Mouse (Mus musculus): Measurements from ENCODE around the gene Lrp4. TPM values are rescaled to one million over a fixed set of nuclear protein-coding genes. Genes with fewer than 3 reads are reported as not detected.
"Not testable (repeated sequence)": the region's sequence is repeated elsewhere in the genome, so short reads cannot be mapped to it uniquely, and the experiment has no call there.

The Lrp4 gene
- polyA plus RNA-seq, 2 experiments = 0.58 to 0.70 TPM

DNA sequence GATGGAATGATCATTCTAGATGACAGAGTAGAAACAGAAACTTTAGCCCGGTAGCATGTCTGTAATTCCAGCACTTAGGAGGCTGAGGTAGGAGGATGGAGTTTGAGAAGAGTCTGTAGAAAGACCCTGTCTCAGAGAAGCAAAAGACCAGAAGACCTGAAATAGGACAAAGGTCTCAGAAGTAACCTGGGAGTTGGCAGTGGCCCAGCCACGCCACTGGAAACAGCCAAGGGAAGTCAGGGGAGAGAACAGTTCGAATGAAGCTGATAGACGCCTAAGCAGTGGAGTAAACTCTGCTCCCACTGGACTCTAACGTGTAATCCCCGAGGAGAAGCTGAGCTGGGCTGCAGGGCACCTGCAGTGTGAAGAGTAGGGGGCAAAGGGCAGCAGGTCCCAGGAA is 27.9 kb downstream of the Lrp4 start:
- Histone ChIP-seq H3K9me3 (ENCODE audit: control insufficient read depth, low read length) (no peaks in the 10 kb centered on the region), H3K27me3 (ENCODE audit: control insufficient read depth, insufficient read depth, low read length) (no peaks in the 10 kb centered on the region), H3K9ac (replicated peaks) (no peak overlapping the region), H3K4me3 (ENCODE audit: insufficient read depth in 1 of 2, low read depth in 2 of 2, low read length in 2 of 2) (no peak overlapping the region), H3K4me2 (ENCODE audit: low read depth) (no peak overlapping the region), H3K36me3 (replicated peaks; ENCODE audit: control insufficient read depth, insufficient read depth, low read depth) (no peaks in the 10 kb centered on the region), H3K4me1 (replicated peaks; ENCODE audit: control insufficient read depth in 2 of 2, insufficient read depth in 2 of 2, low read length in 1 of 2) (no peaks in the 10 kb centered on the region), H3K27ac (no peak overlapping the region)
- TF ChIP-seq CTCF (IDR thresholded peaks at IDR 0.05; ENCODE audit: low read depth) = no peak
- no peak for TF ChIP-seq EP300 (IDR thresholded peaks at IDR 0.05; ENCODE audit: low read depth)
- no peak for ATAC-seq (ENCODE audit: insufficient read depth)
- WGBS (ENCODE audit: insufficient replicate concordance) = 51% methylated on average over 6 of the region's 6 CpGs
- DNase-seq (ENCODE audit: low read depth in 3 of 3, low spot score in 3 of 3) = no peak

DNA sequence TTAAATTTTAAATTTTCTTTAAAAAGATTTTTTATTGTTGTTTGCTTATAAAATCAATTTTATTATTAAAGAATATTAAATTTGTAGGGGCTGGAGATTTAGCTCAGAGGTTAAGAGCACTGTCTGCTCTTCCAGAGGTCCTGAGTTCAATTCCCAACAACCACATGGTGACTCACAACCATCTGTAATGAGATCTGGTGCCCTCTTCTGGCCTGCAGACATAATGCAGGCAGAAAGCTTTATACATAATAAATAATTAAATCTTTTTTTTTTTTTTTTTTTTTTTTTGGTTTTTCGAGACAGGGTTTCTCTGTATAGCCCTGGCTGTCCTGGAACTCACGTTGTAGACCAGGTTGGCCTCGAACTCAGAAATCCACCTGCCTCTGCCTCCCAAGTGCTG is 30.0 kb downstream of the Lrp4 start:
- ATAC-seq (ENCODE audit: insufficient read depth); H3K9me3 ChIP-seq (ENCODE audit: control insufficient read depth, low read length); H3K4me2 ChIP-seq (ENCODE audit: low read depth); H3K4me3 ChIP-seq (ENCODE audit: insufficient read depth in 1 of 2, low read depth in 2 of 2, low read length in 2 of 2); H3K36me3 ChIP-seq (replicated peaks; ENCODE audit: control insufficient read depth, insufficient read depth, low read depth); H3K27me3 ChIP-seq (ENCODE audit: control insufficient read depth, insufficient read depth, low read length); DNase-seq (ENCODE audit: low read depth in 3 of 3, low spot score in 3 of 3); H3K27ac ChIP-seq; H3K4me1 ChIP-seq (replicated peaks; ENCODE audit: control insufficient read depth in 2 of 2, insufficient read depth in 2 of 2, low read length in 1 of 2); H3K9ac ChIP-seq (replicated peaks): not testable (repeated sequence)
- WGBS (ENCODE audit: insufficient replicate concordance) = 20% methylated on average over 3 of the region's 3 CpGs
- peak; percentile 39; the same call in 1 of the 2 replicates for TF ChIP-seq CTCF (IDR thresholded peaks at IDR 0.05; ENCODE audit: low read depth)

DNA sequence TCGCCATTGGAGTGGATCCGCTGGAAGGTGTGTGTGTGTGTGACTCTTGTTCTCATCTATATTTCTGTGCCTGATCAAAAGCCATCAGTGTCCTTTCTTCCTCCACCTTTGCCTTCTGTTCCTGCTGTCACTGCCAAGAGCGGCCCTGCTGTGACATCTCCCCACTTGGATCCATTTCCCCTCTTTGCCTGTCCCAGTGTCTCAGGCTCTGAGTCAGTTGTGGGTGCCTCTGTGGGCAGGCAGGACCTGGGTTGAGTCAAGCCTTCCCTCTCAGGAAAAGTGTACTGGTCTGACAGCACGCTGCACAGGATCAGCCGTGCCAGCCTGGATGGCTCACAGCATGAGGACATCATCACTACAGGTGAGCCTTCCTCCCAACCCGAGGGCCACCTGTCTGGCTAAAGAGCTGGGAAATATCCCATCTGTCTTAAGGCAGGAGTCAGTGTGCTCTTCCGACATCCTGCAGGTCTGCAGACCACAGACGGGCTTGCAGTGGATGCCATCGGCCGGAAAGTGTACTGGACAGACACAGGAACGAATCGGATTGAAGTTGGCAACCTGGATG is 34.8 kb downstream of the Lrp4 start:
- H3K27ac ChIP-seq = no peak overlapping the region
- H3K9me3 ChIP-seq (ENCODE audit: control insufficient read depth, low read length) = no peaks in the 10 kb centered on the region
- no peaks in the 10 kb centered on the region for H3K4me1 ChIP-seq (replicated peaks; ENCODE audit: control insufficient read depth in 2 of 2, insufficient read depth in 2 of 2, low read length in 1 of 2)
- TF ChIP-seq CTCF (IDR thresholded peaks at IDR 0.05; ENCODE audit: low read depth) (no peak), EP300 (IDR thresholded peaks at IDR 0.05; ENCODE audit: low read depth) (no peak)
- DNase-seq (ENCODE audit: low read depth in 3 of 3, low spot score in 3 of 3) = no peak
- H3K4me3 ChIP-seq (ENCODE audit: insufficient read depth in 1 of 2, low read depth in 2 of 2, low read length in 2 of 2) = no peak overlapping the region
- no peak for ATAC-seq (ENCODE audit: insufficient read depth)
- no peak overlapping the region for H3K4me2 ChIP-seq (ENCODE audit: low read depth)
- H3K27me3 ChIP-seq (ENCODE audit: control insufficient read depth, insufficient read depth, low read length) = no peaks in the 10 kb centered on the region
- 78% methylated on average over 12 of the region's 12 CpGs for WGBS (ENCODE audit: insufficient replicate concordance)
- H3K36me3 ChIP-seq (replicated peaks; ENCODE audit: control insufficient read depth, insufficient read depth, low read depth) = no peaks in the 10 kb centered on the region
- no peak overlapping the region for H3K9ac ChIP-seq (replicated peaks)

GRCm38 (mm10) chr2:91493981-91494380 is 36.7 kb downstream of the Lrp4 start:
- no peaks in the 10 kb centered on the region for H3K27me3 ChIP-seq (ENCODE audit: control insufficient read depth, insufficient read depth, low read length)
- H3K4me1 ChIP-seq (replicated peaks; ENCODE audit: control insufficient read depth in 2 of 2, insufficient read depth in 2 of 2, low read length in 1 of 2) = no peaks in the 10 kb centered on the region
- H3K9ac ChIP-seq (replicated peaks) = no peak overlapping the region
- no peaks in the 10 kb centered on the region for H3K36me3 ChIP-seq (replicated peaks; ENCODE audit: control insufficient read depth, insufficient read depth, low read depth)
- no peak overlapping the region for H3K4me3 ChIP-seq (ENCODE audit: insufficient read depth in 1 of 2, low read depth in 2 of 2, low read length in 2 of 2)
- no peak overlapping the region for H3K27ac ChIP-seq
- no peak for TF ChIP-seq EP300 (IDR thresholded peaks at IDR 0.05; ENCODE audit: low read depth)
- no peak for TF ChIP-seq CTCF (IDR thresholded peaks at IDR 0.05; ENCODE audit: low read depth)
- ATAC-seq (ENCODE audit: insufficient read depth) (no peak), DNase-seq (ENCODE audit: low read depth in 3 of 3, low spot score in 3 of 3) (no peak)
- 78% methylated on average over 9 of the region's 9 CpGs for WGBS (ENCODE audit: insufficient replicate concordance)
- H3K4me2 ChIP-seq (ENCODE audit: low read depth) = no peak overlapping the region
- H3K9me3 ChIP-seq (ENCODE audit: control insufficient read depth, low read length) = no peaks in the 10 kb centered on the region

- no peak overlapping the region for H3K4me2 ChIP-seq (ENCODE audit: low read depth)
- WGBS (ENCODE audit: insufficient replicate concordance) = 31% methylated on average over 8 of the region's 8 CpGs
These were observed 40.9 kb downstream of the Lrp4 start for GRCm38 (mm10) chr2:91498093-91498719.

More at GRCm38 (mm10) chr2:91498093-91498719, 40.9 kb downstream of the Lrp4 start:
- Histone ChIP-seq H3K9me3 (ENCODE audit: control insufficient read depth, low read length) (no peaks in the 10 kb centered on the region), H3K4me3 (ENCODE audit: insufficient read depth in 1 of 2, low read depth in 2 of 2, low read length in 2 of 2) (no peak overlapping the region), H3K36me3 (replicated peaks; ENCODE audit: control insufficient read depth, insufficient read depth, low read depth) (no peaks in the 10 kb centered on the region), H3K4me1 (replicated peaks; ENCODE audit: control insufficient read depth in 2 of 2, insufficient read depth in 2 of 2, low read length in 1 of 2) (no peaks in the 10 kb centered on the region), H3K9ac (replicated peaks) (no peak overlapping the region), H3K27me3 (ENCODE audit: control insufficient read depth, insufficient read depth, low read length) (no peaks in the 10 kb centered on the region), H3K27ac (no peak overlapping the region)
- DNase-seq (ENCODE audit: low read depth in 3 of 3, low spot score in 3 of 3) (no peak), ATAC-seq (ENCODE audit: insufficient read depth) (no peak)
- TF ChIP-seq CTCF (IDR thresholded peaks at IDR 0.05; ENCODE audit: low read depth) (no peak), EP300 (IDR thresholded peaks at IDR 0.05; ENCODE audit: low read depth) (no peak)

All from liver, embryonic 14.5 days (tissue).